Mouse (Mus musculus): ENCODE measurements around the gene Tsc2.

DNA sequence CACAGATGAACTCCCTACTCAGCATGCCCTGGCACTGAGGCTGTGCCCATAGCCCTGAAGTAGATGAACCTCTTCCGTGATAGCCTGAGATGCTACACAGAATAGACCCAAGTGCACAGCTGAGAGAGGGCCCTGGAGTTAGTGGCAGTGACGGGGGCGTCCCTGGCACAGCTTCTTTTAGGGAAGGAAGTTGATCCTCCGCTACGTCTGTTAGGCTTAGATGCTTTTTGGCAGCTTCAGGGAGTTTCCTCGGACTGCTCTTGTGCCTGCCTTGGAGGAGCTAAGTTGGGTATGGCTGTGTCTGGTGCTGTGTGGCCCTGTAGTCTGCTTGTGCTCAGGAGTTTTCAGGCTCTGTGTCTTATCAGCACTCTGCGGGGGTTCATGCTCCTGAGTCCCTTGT is 41.8 kb upstream of the Tsc2 start:
- TF ChIP-seq CTCF (IDR thresholded peaks at IDR 0.05) (no peak), POLR2A (IDR thresholded peaks at IDR 0.05; ENCODE audit: insufficient read depth, low read depth, low read length) (no peak)
